Mouse (Mus musculus) forebrain, embryonic 13.5 days (tissue): Measurements from ENCODE around the gene Csf2. TPM values are rescaled to one million over a fixed set of nuclear protein-coding genes. Genes with fewer than 3 reads are reported as not detected.

Source experiments
- ATAC-seq: fragments of 200-750 bp; cut with Nextera tagmentation; 2 replicates; pipeline ENCODE4 v1.8.0; 2017
- H3K27ac ChIP-seq: fragments of 300-500 bp; sonication (generic); 2 replicates; pipeline ENCODE4 v1.5.1; 2015; ENCODE audit warnings: inconsistent platforms, mild to moderate bottlenecking, moderate library complexity
- H3K27me3 ChIP-seq: fragments of 300-500 bp; sonication (generic); 2 replicates; pipeline ENCODE4 v1.6.1; 2015; ENCODE audit warnings: mild to moderate bottlenecking, inconsistent platforms
- H3K36me3 ChIP-seq: fragments of 300-500 bp; sonication (generic); 2 replicates; pipeline ENCODE4 v1.6.1; 2015; ENCODE audit warnings: mild to moderate bottlenecking, inconsistent platforms; ENCODE audit not compliant: poor library complexity, severe bottlenecking
- H3K4me1 ChIP-seq: fragments of 300-500 bp; sonication (generic); 2 replicates; pipeline ENCODE4 v1.6.1; 2015; ENCODE audit warnings: inconsistent platforms
- H3K4me2 ChIP-seq: fragments of 300-500 bp; sonication (generic); 2 replicates; pipeline ENCODE4 v1.6.1; 2015; ENCODE audit warnings: inconsistent platforms, mild to moderate bottlenecking, moderate library complexity
- H3K4me3 ChIP-seq: fragments of 300-500 bp; sonication (generic); 2 replicates; pipeline ENCODE4 v1.5.1; 2015; ENCODE audit warnings: mild to moderate bottlenecking, inconsistent platforms
- H3K9ac ChIP-seq: fragments of 300-500 bp; sonication (generic); 2 replicates; pipeline ENCODE4 v1.6.1; 2015; ENCODE audit warnings: mild to moderate bottlenecking, inconsistent platforms
- H3K9me3 ChIP-seq: fragments of 300-500 bp; sonication (generic); replicated peaks from 2 replicates; pipeline ENCODE4 v1.6.1; 2016; ENCODE audit warnings: inconsistent platforms
- WGBS: fragments of 180-500 bp; shearing (Covaris S2); methylation state at CpG from one replicate; pipeline ENCODE4 v1.1.7; 2015; 5-methylcytosine and 5-hydroxymethylcytosine counted together
- polyA plus RNA-seq: library from polyadenylated mRNA; unstranded; fragments of >200 nt; fragmentation: Nextera tagmentation; extraction: Ambion mirVana; gene quantifications from 2 replicates; pipeline ENCODE4 v1.2.1, GENCODE M21; 2015

Gene Csf2
- polyA plus RNA-seq, 1 experiment from 2014 or later: not detected

GRCm38 (mm10) chr11:54223637-54224474, 25.6 kb downstream of the Csf2 start:
- Histone ChIP-seq H3K4me1 (no peaks in the 10 kb centered on the region), H3K9me3 (no peaks in the 10 kb centered on the region), H3K27me3 (no peaks in the 10 kb centered on the region), H3K4me3 (no peak overlapping the region), H3K36me3 (no peaks in the 10 kb centered on the region), H3K9ac (no peak overlapping the region), H3K4me2 (no peak overlapping the region), H3K27ac (no peak overlapping the region)
- ATAC-seq: no peak
- 84% methylated on average over 9 of the region's 9 CpGs for WGBS

GRCm38 (mm10) chr11:54219903-54220740, 29.3 kb downstream of the Csf2 start:
- Histone ChIP-seq H3K4me1 (no peaks in the 10 kb centered on the region), H3K9me3 (no peaks in the 10 kb centered on the region), H3K36me3 (no peaks in the 10 kb centered on the region), H3K4me3 (no peak overlapping the region), H3K27me3 (no peaks in the 10 kb centered on the region), H3K4me2 (no peak overlapping the region), H3K27ac (no peak overlapping the region), H3K9ac (no peak overlapping the region)
- WGBS: 82% methylated on average over 6 of the region's 6 CpGs
- ATAC-seq: no peak

GRCm38 (mm10) chr11:54219191-54219590, 30.3 kb downstream of the Csf2 start:
- H3K36me3 ChIP-seq: no peaks in the 10 kb centered on the region
- WGBS: 97% methylated on average over 1 of the region's 1 CpGs
- no peak overlapping the region for H3K4me3 ChIP-seq

GRCm38 (mm10) chr11:54217384-54217783, 32.1 kb downstream of the Csf2 start:
- Histone ChIP-seq H3K9ac (no peak overlapping the region), H3K4me1 (no peaks in the 10 kb centered on the region), H3K4me3 (no peak overlapping the region), H3K27ac (no peak overlapping the region), H3K27me3 (no peaks in the 10 kb centered on the region), H3K4me2 (no peak overlapping the region), H3K36me3 (no peaks in the 10 kb centered on the region), H3K9me3 (no peaks in the 10 kb centered on the region)
- 60% methylated on average over 7 of the region's 7 CpGs for WGBS
- ATAC-seq: no peak

More at GRCm38 (mm10) chr11:54219191-54219590, 30.3 kb downstream of the Csf2 start:
- Histone ChIP-seq H3K27ac (no peak overlapping the region), H3K4me1 (no peaks in the 10 kb centered on the region), H3K4me2 (no peak overlapping the region), H3K9me3 (no peaks in the 10 kb centered on the region), H3K9ac (no peak overlapping the region), H3K27me3 (no peaks in the 10 kb centered on the region)
- ATAC-seq: no peak

DNA sequence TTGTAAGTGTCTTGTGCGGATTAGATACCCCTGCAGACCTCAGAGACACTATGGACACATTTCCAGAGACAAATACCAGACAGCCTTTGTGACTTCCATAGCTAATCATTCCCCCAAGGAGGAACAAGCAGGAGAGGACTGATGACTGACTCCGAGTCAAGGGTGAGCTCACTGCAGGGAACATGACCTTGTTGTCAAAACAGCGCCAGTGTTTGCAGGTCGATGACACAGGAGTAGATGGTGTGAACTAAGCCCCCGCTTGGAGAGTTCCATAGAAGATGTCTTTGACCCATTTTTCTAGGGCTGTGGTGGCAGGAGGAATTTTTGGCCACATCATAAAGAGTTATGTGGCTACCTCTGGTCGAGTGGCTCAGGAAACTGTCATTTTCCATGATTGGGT, 33.4 kb downstream of the Csf2 start:
- H3K4me2 ChIP-seq: no peak overlapping the region
- ATAC-seq: no peak
- no peaks in the 10 kb centered on the region for H3K9me3 ChIP-seq
- no peak overlapping the region for H3K27ac ChIP-seq
- H3K4me1 ChIP-seq: no peaks in the 10 kb centered on the region
- H3K9ac ChIP-seq: no peak overlapping the region
- H3K27me3 ChIP-seq: no peaks in the 10 kb centered on the region
- H3K36me3 ChIP-seq: no peaks in the 10 kb centered on the region
- 83% methylated on average over 6 of the region's 6 CpGs for WGBS
- H3K4me3 ChIP-seq: no peak overlapping the region

DNA sequence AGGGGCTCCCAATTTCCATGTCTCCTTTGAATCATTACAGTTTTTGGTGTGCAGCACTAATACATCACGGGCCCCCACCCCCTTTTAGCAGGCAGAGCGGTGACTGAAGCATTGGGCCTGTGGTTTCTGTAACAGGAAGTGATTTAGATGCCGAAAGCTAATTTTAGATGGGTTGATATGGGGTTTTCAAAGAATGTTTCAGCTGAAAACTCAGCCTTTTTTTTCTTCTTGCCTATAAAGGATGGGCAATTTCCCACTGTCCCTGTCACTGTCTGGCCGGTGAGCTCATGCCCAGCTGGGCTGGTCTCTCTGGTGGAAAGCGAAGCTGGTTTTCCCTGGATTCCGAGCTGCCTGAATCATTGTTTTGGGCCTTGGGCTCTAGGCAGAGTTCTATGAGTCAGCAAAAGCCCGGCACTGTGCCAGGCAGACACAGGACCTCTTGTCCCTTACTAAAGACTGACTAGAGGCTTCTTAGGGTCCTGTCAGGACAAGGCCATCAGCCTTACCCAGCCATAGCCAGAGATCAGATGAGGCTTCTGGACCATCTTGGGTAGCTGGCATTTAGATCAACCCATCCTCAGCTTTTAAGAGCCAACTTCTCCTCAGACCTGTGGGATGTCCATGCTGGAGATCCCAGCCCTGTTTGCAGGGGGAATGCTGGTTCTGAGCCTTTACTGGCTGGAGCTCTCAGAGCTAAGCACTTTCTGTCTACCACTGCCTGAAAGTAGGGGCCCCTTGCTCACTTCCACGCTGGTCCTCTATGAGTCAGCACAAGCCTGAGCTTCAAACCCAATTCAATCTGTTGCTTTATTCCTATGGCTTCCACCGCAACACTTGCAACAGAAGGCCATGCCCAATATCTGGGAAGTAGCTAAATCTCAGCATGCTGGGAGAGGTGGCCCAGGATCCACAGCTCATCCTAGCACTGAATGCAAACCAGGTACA, 34.7 kb downstream of the Csf2 start:
- H3K9ac ChIP-seq: no peak overlapping the region
- H3K9me3 ChIP-seq: no peaks in the 10 kb centered on the region
- H3K4me1 ChIP-seq: no peaks in the 10 kb centered on the region
- no peak overlapping the region for H3K27ac ChIP-seq
- H3K27me3 ChIP-seq: no peaks in the 10 kb centered on the region
- H3K36me3 ChIP-seq: no peaks in the 10 kb centered on the region
- H3K4me3 ChIP-seq: no peak overlapping the region
- ATAC-seq: no peak
- H3K4me2 ChIP-seq: no peak overlapping the region
- 89% methylated on average over 9 of the region's 9 CpGs for WGBS

- Histone ChIP-seq H3K9ac (no peak overlapping the region), H3K9me3 (no peaks in the 10 kb centered on the region), H3K36me3 (no peaks in the 10 kb centered on the region), H3K4me3 (no peak overlapping the region), H3K27me3 (no peaks in the 10 kb centered on the region), H3K27ac (no peak overlapping the region), H3K4me1 (no peaks in the 10 kb centered on the region), H3K4me2 (no peak overlapping the region)
- no peak for ATAC-seq
- 85% methylated on average over 5 of the region's 5 CpGs for WGBS
Measured at GRCm38 (mm10) chr11:54213631-54214030, 35.8 kb downstream of the Csf2 start.

GRCm38 (mm10) chr11:54206993-54207392, 42.5 kb downstream of the Csf2 start:
- H3K27me3 ChIP-seq: no peaks in the 10 kb centered on the region
- no peak for ATAC-seq
- no peak overlapping the region for H3K9ac ChIP-seq
- no peak overlapping the region for H3K4me2 ChIP-seq
- no peaks in the 10 kb centered on the region for H3K36me3 ChIP-seq
- H3K9me3 ChIP-seq: no peaks in the 10 kb centered on the region
- H3K4me1 ChIP-seq: no peaks in the 10 kb centered on the region
- 86% methylated on average over 5 of the region's 5 CpGs for WGBS
- H3K27ac ChIP-seq: no peak overlapping the region
- H3K4me3 ChIP-seq: no peak overlapping the region

GRCm38 (mm10) chr11:54205366-54205765, 44.1 kb downstream of the Csf2 start:
- Histone ChIP-seq H3K4me2 (no peak overlapping the region), H3K9me3 (no peaks in the 10 kb centered on the region), H3K27me3 (no peaks in the 10 kb centered on the region), H3K9ac (no peak overlapping the region), H3K27ac (no peak overlapping the region), H3K4me1 (no peaks in the 10 kb centered on the region), H3K4me3 (no peak overlapping the region), H3K36me3 (no peaks in the 10 kb centered on the region)
- 77% methylated on average over 6 of the region's 6 CpGs for WGBS
- ATAC-seq: no peak

GRCm38 (mm10) chr11:54204781-54205180, 44.7 kb downstream of the Csf2 start:
- H3K27me3 ChIP-seq: no peaks in the 10 kb centered on the region
- no peak for ATAC-seq
- 86% methylated on average over 2 of the region's 2 CpGs for WGBS
- no peaks in the 10 kb centered on the region for H3K36me3 ChIP-seq
- H3K4me1 ChIP-seq: no peaks in the 10 kb centered on the region
- no peaks in the 10 kb centered on the region for H3K9me3 ChIP-seq
- no peak overlapping the region for H3K4me3 ChIP-seq
- no peak overlapping the region for H3K27ac ChIP-seq
- H3K4me2 ChIP-seq: no peak overlapping the region
- no peak overlapping the region for H3K9ac ChIP-seq

DNA sequence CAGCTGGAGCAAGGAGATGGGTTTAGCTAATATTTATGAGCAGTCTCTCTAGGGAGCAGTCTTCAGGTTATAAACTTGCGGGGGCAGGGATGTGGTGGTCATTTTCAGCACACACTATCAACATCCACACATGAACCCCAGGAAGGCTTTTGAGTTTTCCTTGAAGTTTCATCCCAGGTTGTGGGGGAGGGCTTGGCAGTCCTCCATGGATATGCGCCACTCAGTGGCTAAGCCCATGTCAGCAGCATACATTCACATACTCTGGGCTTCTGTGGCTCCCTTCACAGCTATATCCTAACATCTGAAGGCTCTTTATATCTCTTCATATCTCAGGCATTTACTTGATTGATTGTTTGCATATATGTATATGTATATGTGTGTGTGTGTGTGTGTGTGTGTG, 46.3 kb downstream of the Csf2 start:
- Histone ChIP-seq H3K9me3 (no peaks in the 10 kb centered on the region), H3K27ac (no peak overlapping the region), H3K4me3 (no peak overlapping the region), H3K36me3 (no peaks in the 10 kb centered on the region), H3K4me1 (no peaks in the 10 kb centered on the region), H3K27me3 (no peaks in the 10 kb centered on the region), H3K9ac (no peak overlapping the region), H3K4me2 (no peak overlapping the region)
- WGBS: 91% methylated on average over 2 of the region's 2 CpGs
- ATAC-seq: no peak
